Mouse (Mus musculus) liver, postnatal 0 days (tissue): Measurements from ENCODE around the gene Txndc15. TPM values are rescaled to one million over a fixed set of nuclear protein-coding genes. Genes with fewer than 3 reads are reported as not detected.
A peak's percentile ranks its signal among the peaks of the same experiment; 100 is the strongest.
"Not testable (repeated sequence)": the region's sequence is repeated elsewhere in the genome, so short reads cannot be mapped to it uniquely, and the experiment has no call there.

ENCODE experiments used
- ATAC-seq: fragments of 200-750 bp; cut with Nextera tagmentation; 2 replicates; pipeline ENCODE4 v1.8.0; 2017; ENCODE audit warnings: mild to moderate bottlenecking, moderate library complexity
- DNase-seq: peaks from one replicate; pipeline ENCODE4 v3.0.0-alpha.2; 2016
- H3K27ac ChIP-seq: fragments of 300-500 bp; sonication (generic); 2 replicates; pipeline ENCODE4 v1.5.1; 2014; ENCODE audit warnings: antibody characterized with exemption, moderate library complexity, mild to moderate bottlenecking, low read depth
- H3K27me3 ChIP-seq: fragments of 300-500 bp; sonication (generic); 2 replicates; pipeline ENCODE4 v1.6.1; 2014; ENCODE audit warnings: low read length, control low read depth, mixed read lengths; ENCODE audit not compliant: insufficient read depth
- H3K36me3 ChIP-seq: fragments of 300-500 bp; sonication (generic); replicated peaks from 2 replicates; pipeline ENCODE4 v1.6.1; 2014; ENCODE audit warnings: mild to moderate bottlenecking, control low read depth, low read length, moderate library complexity, mixed read lengths; ENCODE audit not compliant: insufficient read depth
- H3K4me1 ChIP-seq: fragments of 300-500 bp; sonication (generic); 2 replicates; pipeline ENCODE4 v1.6.1; 2014; ENCODE audit warnings: antibody characterized with exemption, mild to moderate bottlenecking, control low read depth; ENCODE audit not compliant: insufficient read depth
- H3K4me2 ChIP-seq: fragments of 300-500 bp; sonication (generic); 2 replicates; pipeline ENCODE4 v1.6.1; 2014; ENCODE audit warnings: low read depth, mild to moderate bottlenecking, low read length, moderate library complexity, mixed read lengths
- H3K4me3 ChIP-seq: fragments of 300-500 bp; sonication (generic); 2 replicates; pipeline ENCODE4 v1.5.1; 2014; ENCODE audit warnings: low read depth, low read length
- H3K9ac ChIP-seq: fragments of 300-500 bp; sonication (generic); replicated peaks from 2 replicates; pipeline ENCODE4 v1.6.1; 2014; ENCODE audit warnings: mild to moderate bottlenecking, moderate library complexity
- H3K9me3 ChIP-seq: fragments of 300-500 bp; sonication (generic); 2 replicates; pipeline ENCODE4 v1.6.1; 2016; ENCODE audit warnings: mild to moderate bottlenecking, control low read depth, low read length, mixed read lengths
- CTCF ChIP-seq: sonication (generic); IDR thresholded peaks from 2 replicates; pipeline ENCODE4 v1.5.1; 2016; ENCODE audit warnings: antibody characterized with exemption, low read depth
- EP300 ChIP-seq: IDR thresholded peaks from 2 replicates; pipeline ENCODE4 v1.6.1; 2016; ENCODE audit warnings: antibody characterized with exemption, low read depth, mild to moderate bottlenecking
- whole genome bisulfite sequencing: fragments of 180-500 bp; shearing (Covaris S2); extraction: QIAGEN DNeasy Blood & Tissue Kit; methylation state at CpG from one replicate; pipeline ENCODE4 v1.1.7; 2014; ENCODE audit not compliant: insufficient replicate concordance; 5-methylcytosine and 5-hydroxymethylcytosine counted together
- polyA plus RNA-seq: library from polyadenylated mRNA; unstranded; fragments of >200 nt; fragmentation: Nextera tagmentation; extraction: Ambion mirVana; gene quantifications from 2 replicates; pipeline ENCODE4 v1.2.1, GENCODE M21; 2015

Gene Txndc15
- polyA plus RNA-seq, 1 experiment from 2014 or later: 44.9 TPM

DNA sequence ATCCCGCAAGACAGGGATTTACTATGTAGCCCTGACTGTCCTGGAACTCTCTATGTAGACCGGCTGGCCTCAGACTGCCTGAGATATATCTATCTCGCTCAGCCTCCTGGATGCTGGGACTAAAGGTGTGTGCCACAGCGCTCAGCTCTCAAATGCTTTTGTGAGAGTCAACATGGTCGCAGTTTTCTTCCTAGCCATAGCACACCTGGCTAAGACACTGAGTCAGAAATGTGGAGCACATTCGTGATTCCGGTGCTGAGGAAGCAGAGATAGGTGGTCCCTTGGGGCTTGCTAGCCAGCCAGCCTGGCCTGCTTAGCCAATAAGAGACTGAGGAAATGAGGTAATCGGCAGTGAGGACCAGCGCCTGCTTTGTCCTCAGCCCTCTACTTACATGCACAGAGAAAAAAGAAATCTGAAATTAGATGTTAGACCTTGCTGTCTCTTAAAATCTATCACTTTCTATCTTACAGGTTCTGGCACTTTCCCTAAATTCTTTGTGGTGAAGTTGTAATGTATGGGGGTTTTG, 28.3 kb upstream of the Txndc15 start:
- Histone ChIP-seq H3K27ac (no peak overlapping the region), H3K27me3 (no peaks in the 10 kb centered on the region), H3K4me2 (no peak overlapping the region), H3K36me3 (no peaks in the 10 kb centered on the region), H3K9me3 (no peaks in the 10 kb centered on the region), H3K4me1 (no peaks in the 10 kb centered on the region), H3K4me3 (no peak overlapping the region), H3K9ac (no peak overlapping the region)
- no peak for DNase-seq
- no peak for ATAC-seq
- WGBS: 64% methylated on average over 9 of the region's 9 CpGs
- TF ChIP-seq CTCF (no peak), EP300 (no peak)

DNA sequence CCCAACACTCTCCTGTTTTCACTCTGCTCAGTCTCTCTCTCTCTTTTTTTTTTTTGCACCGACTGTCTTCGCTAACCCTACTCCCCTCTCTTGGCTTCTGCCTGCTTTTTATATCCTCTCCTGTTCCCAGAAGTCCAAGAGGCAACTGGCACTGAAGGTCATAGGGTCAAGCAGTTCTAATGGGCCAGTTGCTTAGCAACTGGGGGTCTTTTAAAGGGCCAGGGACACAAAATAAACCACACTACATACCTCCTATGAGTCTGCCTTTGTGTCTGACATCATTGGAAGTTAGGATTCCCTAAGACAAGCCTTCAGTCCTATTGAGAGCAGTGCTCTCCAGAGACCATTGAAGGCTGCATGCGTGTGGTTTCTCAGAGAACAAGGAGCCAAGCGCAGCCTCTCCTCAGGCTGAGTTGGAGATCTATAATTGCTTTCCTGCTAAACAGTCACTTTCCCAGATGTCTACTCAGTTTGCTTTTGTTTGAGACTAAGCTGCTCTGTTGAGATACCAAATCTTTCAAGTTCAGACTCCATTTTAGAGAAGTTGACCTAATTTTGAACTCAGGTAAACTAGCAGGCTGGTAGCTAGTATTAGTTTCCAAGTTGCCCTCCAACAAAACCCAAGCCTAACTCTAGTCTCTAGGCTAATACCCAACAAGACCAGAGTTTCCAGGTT, 26.4 kb upstream of the Txndc15 start:
- no peaks in the 10 kb centered on the region for H3K9me3 ChIP-seq
- WGBS: 60% methylated on average over 4 of the region's 4 CpGs
- H3K36me3 ChIP-seq: no peaks in the 10 kb centered on the region
- no peak overlapping the region for H3K27ac ChIP-seq
- no peak overlapping the region for H3K4me2 ChIP-seq
- no peaks in the 10 kb centered on the region for H3K27me3 ChIP-seq
- DNase-seq (no peak), ATAC-seq (no peak)
- no peak overlapping the region for H3K4me3 ChIP-seq
- H3K9ac ChIP-seq: no peak overlapping the region
- no peak for TF ChIP-seq CTCF
- no peak for TF ChIP-seq EP300
- H3K4me1 ChIP-seq: peaks cover 7% of the 10 kb centered on the region; the same call in 1 of the 2 replicates

DNA sequence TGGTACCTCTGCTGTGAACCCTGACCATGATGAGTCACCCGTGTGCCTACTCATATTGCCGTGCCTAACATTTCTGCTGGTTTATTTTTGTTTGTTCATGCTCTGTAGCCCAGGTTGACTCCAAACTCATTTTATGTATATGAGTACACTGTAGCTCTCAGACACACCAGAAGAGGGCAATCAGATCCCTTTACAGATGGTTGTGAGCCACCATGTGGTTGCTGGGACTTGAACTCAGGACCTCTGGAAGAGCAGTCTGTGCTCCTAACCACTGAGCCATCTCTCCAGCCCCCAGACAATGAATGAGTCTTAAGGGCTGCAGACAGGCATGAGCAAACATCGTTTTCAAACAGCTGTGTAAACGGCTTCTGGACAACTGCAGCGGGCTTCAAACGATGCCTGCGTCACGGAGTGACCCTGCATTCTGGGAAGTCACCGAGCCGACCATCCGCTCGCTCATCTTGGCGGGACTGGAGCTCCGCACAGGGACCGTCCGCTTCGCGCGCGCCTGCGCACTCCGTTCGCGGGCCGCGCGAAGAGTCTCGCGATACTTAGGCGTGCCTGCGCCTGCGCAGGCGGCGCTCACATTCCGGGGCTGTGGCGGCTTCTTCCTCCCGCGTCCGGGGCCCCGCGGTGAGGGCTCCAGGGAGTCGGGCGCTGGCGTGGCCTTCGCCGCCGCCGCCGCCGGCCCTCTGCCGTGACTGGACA, 21.8 kb upstream of the Txndc15 start, which contains the start of gene B230219D22Rik:
Gene B230219D22Rik (plus strand): TSS at position 590 of the 708 bp plus-strand sequence.
- ATAC-seq (peak; percentile 99), DNase-seq (peak; percentile 93)
- Histone ChIP-seq H3K27me3 (no peaks in the 10 kb centered on the region), H3K9me3 (no peaks in the 10 kb centered on the region), H3K4me2 (peak within 1 kb of the TSS; percentile 81), H3K4me1 (peaks cover 22% of the 10 kb centered on the region), H3K27ac (peak within 1 kb of the TSS; percentile 100), H3K9ac (peak within 1 kb of the TSS; percentile 100), H3K4me3 (peak within 1 kb of the TSS; percentile 86), H3K36me3 (no peaks in the 10 kb centered on the region; the same call in 1 of the 2 replicates)
- TF ChIP-seq CTCF: peak; percentile 27; the same call in 1 of the 2 replicates
- TF ChIP-seq EP300: peak; percentile 72
- 2% methylated on average over 43 of the region's 51 CpGs for WGBS

DNA sequence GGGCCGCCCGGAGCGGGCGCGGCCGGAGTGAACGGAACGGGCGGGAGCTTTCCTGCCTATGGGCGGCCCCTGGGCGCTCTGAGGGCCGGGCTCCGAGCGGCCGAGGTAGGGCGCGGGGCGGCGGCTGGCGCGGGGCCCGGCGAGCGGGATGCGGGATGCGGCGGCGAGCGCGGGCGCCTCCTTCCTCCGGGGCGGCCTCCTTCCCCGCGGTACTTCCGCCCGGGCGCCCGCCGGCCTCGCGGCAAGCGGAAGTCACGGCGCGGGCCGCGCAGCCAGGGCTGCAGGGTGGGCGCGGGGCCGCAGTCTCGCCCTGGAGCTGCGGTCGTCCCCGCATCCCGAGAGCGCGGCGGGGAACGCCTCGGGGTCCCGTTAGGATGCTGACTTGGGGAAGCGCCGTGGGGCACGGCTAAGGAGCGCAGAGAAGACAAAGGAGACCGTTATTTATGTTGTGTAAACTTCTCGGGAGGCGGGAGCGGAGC, 21.2 kb upstream of the Txndc15 start:
- under 1% methylated on average over 42 of the region's 70 CpGs for WGBS

DNA sequence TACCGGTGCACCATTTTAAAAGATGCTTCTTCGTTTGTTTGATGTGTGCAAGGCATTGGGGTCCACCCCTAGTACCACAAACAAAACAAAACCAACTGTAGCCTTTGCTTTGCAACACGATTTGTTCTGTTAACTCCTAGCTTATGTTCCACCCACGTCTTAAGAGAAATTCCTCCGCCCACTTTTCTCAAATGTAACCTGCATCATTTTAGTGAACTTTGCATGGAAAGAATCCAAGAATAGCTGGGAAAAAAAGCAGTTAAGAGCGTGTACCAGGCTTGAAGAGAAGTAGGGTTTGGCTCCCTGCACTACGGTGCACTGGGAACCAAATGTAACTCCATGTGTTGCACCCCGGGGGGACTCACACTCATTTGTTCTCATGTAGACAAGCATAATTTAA, 20.3 kb upstream of the Txndc15 start:
- Histone ChIP-seq H3K27me3 (no peaks in the 10 kb centered on the region), H3K4me2 (peak overlapping the region; percentile 81), H3K4me1 (peaks cover 22% of the 10 kb centered on the region), H3K9me3 (no peaks in the 10 kb centered on the region), H3K27ac (peak overlapping the region; percentile 19; the same call in 1 of the 2 replicates), H3K36me3 (peaks cover 9% of the 10 kb centered on the region), H3K4me3 (peak overlapping the region; percentile 86), H3K9ac (peak overlapping the region; percentile 100)
- 8% methylated on average over 8 of the region's 8 CpGs for WGBS
- DNase-seq (no peak), ATAC-seq (no peak)
- TF ChIP-seq CTCF (no peak), EP300 (no peak)

More for the DNA sequence above, 21.2 kb upstream of the Txndc15 start:
- no peak for DNase-seq
- Histone ChIP-seq H3K27me3 (no peaks in the 10 kb centered on the region), H3K4me2 (peak overlapping the region; percentile 81), H3K36me3 (peaks cover under 1% of the 10 kb centered on the region), H3K27ac (peak overlapping the region; percentile 100), H3K4me1 (peaks cover 22% of the 10 kb centered on the region), H3K4me3 (peak overlapping the region; percentile 86), H3K9me3 (no peaks in the 10 kb centered on the region), H3K9ac (peak overlapping the region; percentile 100)
- ATAC-seq: peak; percentile 72
- no peak for TF ChIP-seq EP300
- no peak for TF ChIP-seq CTCF

DNA sequence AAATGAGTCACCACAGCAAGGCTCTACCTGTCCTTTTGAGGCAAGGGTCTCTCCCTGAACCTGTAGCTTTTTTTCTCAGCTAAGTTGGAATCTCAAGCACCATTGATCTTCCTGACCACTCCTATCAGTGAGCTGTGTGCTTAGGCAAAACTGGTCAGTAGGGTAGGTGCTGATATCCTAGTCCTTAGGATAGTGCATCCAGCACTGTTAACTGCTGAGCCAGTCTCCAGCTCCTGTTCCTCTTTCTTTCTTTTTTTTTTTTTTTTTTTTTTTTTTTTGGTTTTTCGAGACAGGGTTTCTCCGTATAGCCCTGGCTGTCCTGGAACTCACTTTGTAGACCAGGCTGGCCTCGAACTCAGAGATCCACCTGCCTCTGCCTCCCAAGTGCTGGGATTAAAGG, 18.5 kb upstream of the Txndc15 start:
- ATAC-seq, H3K9me3 ChIP-seq, H3K27me3 ChIP-seq, H3K27ac ChIP-seq, H3K4me3 ChIP-seq, H3K9ac ChIP-seq, H3K4me2 ChIP-seq, DNase-seq: not testable (repeated sequence)
- Histone ChIP-seq H3K4me1 (peaks cover 22% of the 10 kb centered on the region), H3K36me3 (peaks cover 26% of the 10 kb centered on the region)
- WGBS: no CpG with 5 or more reads among the region's 3 CpGs
